Mouse (Mus musculus) cortical plate, adult 2 months (tissue): Measurements from ENCODE around the gene Kynu. TPM values are rescaled to one million over a fixed set of nuclear protein-coding genes. Genes with fewer than 3 reads are reported as not detected.

Experiments used
- H3K27ac ChIP-seq: fragments of 200-500 bp; 2 replicates; pipeline ENCODE4 v1.5.1; 2012; ENCODE audit warnings: low read length, control low read depth, inconsistent platforms; ENCODE audit not compliant: insufficient read depth
- H3K4me1 ChIP-seq: fragments of 200-500 bp; 2 replicates; pipeline ENCODE4 v1.6.1; 2011; ENCODE audit warnings: low read length; ENCODE audit not compliant: control insufficient read depth, insufficient read depth
- H3K4me3 ChIP-seq: fragments of 200-500 bp; 2 replicates; pipeline ENCODE4 v1.5.1; 2011; ENCODE audit warnings: mild to moderate bottlenecking, low read length, control low read depth; ENCODE audit not compliant: insufficient read depth
- CTCF ChIP-seq: fragments of 200-500 bp; IDR thresholded peaks from 2 replicates; pipeline ENCODE4 v1.5.1; 2011; ENCODE audit warnings: mild to moderate bottlenecking, control low read depth, low read length; ENCODE audit not compliant: insufficient read depth; ENCODE audit errors: extremely low read depth
- POLR2A ChIP-seq: fragments of 200-500 bp; IDR thresholded peaks from 2 replicates; pipeline ENCODE4 v1.6.1; 2011; ENCODE audit warnings: mild to moderate bottlenecking, low read length, control low read depth; ENCODE audit not compliant: insufficient read depth; ENCODE audit errors: extremely low read depth
- polyA plus RNA-seq: library from polyadenylated mRNA; depleted of rRNA; stranded (reverse); fragments of >200 nt; gene quantifications from 2 replicates; pipeline ENCODE4 v1.2.3, GENCODE M21; 2012; rRNA removed

Kynu gene
- polyA plus RNA-seq, result 0.04 and 0.23 TPM in 2 replicates

DNA sequence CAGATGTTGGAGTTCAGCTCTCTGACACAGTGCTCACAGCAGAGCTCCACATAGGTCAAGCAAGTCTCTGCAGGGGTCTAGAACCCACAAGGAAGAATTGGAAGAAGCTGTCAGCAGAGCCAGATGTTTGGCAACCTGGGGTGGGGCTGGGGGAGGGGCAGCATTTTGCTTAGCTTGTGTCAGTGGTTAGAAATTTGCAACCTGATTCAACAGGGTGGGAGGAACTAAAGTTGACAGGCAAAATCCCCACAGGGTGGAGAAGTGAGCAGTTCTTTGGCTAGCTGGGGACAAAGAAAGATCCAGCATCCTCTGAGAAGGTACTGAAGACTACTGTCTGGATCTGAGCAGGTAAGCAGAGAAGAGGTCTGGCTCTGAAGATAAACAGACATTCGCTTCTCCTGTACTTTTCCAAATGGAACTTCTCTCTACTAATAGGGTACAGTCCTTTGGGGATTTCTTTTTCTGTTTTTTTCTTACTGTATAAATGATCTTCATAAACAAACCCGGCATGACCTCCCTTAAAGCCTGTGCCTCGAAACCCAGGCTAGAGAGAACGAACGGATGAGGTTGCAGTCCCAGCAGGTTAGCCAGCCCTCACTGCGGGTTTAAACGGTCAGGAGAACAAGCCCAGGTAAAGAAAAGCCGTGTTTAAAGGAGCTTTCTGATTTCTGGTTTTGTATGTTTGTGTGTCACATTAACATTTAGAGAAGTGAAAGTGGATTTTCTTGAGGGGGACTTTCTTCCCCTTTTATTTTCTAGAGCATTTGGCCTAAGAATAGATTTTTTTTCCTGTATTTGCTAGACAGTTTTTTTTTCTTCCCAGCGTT is at the start of gene Kynu:
Gene Kynu, plus strand, starts transcription at position 268 of the 827 bp plus-strand sequence.
- no peaks in the 10 kb centered on the region for H3K4me1 ChIP-seq
- H3K4me3 ChIP-seq, result no peak within 1 kb of the TSS
- TF ChIP-seq POLR2A, result no peak
- no peak for TF ChIP-seq CTCF
- no peak within 1 kb of the TSS for H3K27ac ChIP-seq

GRCm38 (mm10) chr2:43506182-43506581 is 48.9 kb upstream of the Kynu start:
- H3K4me1 ChIP-seq, result no peaks in the 10 kb centered on the region
- no peak overlapping the region for H3K4me3 ChIP-seq
- TF ChIP-seq POLR2A (no peak), CTCF (no peak)
- no peak overlapping the region for H3K27ac ChIP-seq

DNA sequence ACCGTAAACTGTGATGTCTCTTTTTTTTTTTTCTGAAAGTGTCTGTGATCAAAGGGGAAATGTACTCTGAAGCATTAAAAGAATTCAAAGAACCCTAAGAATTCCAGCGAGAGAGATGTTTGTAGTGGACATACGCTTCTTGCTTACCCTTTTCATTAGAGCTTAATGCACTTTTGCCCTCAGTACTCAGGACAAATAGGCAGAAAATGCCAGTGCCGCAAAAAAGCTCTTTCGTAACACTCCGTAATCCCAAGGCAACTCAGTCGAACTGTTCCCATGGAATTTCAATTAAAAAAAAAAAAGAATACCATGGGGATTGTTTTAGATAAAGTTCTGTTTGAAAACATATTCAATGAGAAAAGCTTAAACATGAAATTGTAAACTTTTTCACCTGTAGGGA is 41.3 kb upstream of the Kynu start:
- no peak overlapping the region for H3K4me3 ChIP-seq
- no peak overlapping the region for H3K27ac ChIP-seq
- TF ChIP-seq POLR2A (no peak), CTCF (no peak)
- H3K4me1 ChIP-seq, result no peaks in the 10 kb centered on the region

GRCm38 (mm10) chr2:43534417-43534816 is 20.7 kb upstream of the Kynu start:
- Histone ChIP-seq H3K27ac (no peak overlapping the region), H3K4me1 (no peaks in the 10 kb centered on the region), H3K4me3 (no peak overlapping the region)
- TF ChIP-seq CTCF (no peak), POLR2A (no peak)

GRCm38 (mm10) chr2:43542615-43543014 is 12.5 kb upstream of the Kynu start:
- TF ChIP-seq POLR2A (no peak), CTCF (no peak)
- no peak overlapping the region for H3K4me3 ChIP-seq
- no peak overlapping the region for H3K27ac ChIP-seq
- H3K4me1 ChIP-seq, result no peaks in the 10 kb centered on the region

DNA sequence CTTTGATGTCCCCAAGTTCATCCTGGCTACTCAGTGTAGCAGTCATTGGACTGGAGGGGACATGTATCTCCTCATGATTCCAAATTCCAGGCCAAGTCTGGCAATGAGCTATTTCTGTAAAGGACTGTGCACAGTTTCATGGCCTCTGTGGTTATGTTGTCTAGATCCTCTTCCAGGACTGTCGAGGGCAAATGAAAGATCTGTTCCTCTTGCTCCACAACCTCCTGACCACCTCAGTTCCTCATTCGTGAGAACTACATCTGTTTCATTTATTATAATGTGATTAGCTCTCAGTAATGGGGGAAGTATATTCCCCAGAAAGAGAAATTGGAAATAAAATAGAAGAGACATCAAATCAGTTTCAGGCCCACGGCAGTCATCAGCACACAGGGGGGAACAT is 9.5 kb upstream of the Kynu start:
- TF ChIP-seq CTCF, result no peak
- no peak overlapping the region for H3K27ac ChIP-seq
- no peaks in the 10 kb centered on the region for H3K4me1 ChIP-seq
- no peak overlapping the region for H3K4me3 ChIP-seq

DNA sequence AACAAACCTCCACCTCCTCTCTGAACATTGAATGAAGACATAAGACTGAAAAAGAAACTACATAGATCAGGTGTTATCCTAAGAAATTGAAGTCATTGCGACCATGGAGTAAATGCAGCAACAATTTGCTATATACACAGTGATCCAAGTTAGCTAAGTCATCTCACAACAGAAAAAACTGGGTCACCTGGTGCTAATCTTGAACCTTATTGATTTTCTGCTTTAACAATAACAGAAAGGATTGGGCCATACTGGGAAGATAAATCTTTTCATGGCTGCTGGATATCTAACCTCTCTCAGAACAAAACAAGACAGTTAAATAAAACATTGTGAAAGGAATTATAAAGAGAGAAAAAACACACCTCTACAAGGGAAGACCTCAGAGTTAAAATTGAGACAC is 8.7 kb upstream of the Kynu start:
- H3K4me3 ChIP-seq, result no peak overlapping the region
- no peak overlapping the region for H3K27ac ChIP-seq
- TF ChIP-seq CTCF (no peak), POLR2A (no peak)
- no peaks in the 10 kb centered on the region for H3K4me1 ChIP-seq

GRCm38 (mm10) chr2:43554216-43554615 is 913 bp upstream of the Kynu start:
- Histone ChIP-seq H3K27ac (no peak overlapping the region), H3K4me3 (no peak overlapping the region), H3K4me1 (no peaks in the 10 kb centered on the region)
- TF ChIP-seq POLR2A (no peak), CTCF (no peak)

- TF ChIP-seq POLR2A, result no peak
- TF ChIP-seq CTCF, result no peak
- H3K4me3 ChIP-seq, result no peak overlapping the region
- H3K4me1 ChIP-seq, result no peaks in the 10 kb centered on the region
- no peak overlapping the region for H3K27ac ChIP-seq
Measured at GRCm38 (mm10) chr2:43555889-43556285, 758 bp downstream of the Kynu start.

DNA sequence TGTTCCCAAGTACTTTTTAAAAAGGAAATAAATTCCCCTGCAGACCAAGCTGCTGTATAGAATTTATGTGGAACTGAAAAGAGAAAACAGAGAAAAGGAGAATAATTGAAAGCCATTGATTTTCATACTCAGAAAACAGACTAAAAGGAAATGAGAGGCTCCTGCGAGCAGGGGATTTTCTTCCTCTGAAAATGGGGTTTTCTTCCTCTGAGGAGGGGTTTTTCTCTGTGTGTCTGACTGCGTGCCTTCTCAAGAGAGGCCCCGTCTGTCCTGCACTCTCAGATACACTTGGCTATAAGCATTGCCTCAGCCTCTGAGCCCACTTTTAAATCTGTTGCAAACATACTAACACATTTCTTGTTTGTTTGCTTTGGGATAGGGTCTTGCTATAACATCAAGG is 1.9 kb downstream of the Kynu start:
- H3K4me1 ChIP-seq, result no peaks in the 10 kb centered on the region
- no peak overlapping the region for H3K27ac ChIP-seq
- TF ChIP-seq POLR2A, result no peak
- no peak for TF ChIP-seq CTCF
- no peak overlapping the region for H3K4me3 ChIP-seq

DNA sequence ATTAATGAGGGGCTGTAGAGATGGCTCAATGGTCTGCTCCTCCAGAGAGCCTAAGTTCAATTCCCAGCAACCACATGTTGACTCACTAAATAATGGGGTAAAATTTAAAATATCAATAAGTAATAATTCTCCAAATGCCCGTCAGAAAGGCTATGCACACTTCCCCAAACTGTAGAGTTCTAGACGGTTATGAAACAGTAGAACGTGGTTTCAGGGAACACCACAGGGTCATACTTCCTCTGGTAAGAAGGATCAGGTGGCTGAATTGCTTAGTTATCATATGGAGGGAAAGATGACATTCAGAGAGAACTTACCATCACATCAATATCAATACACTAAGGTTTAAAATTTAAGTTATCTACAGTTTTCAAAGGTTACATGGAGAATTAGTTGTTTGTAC is 6.1 kb downstream of the Kynu start:
- no peak overlapping the region for H3K4me3 ChIP-seq
- no peak overlapping the region for H3K27ac ChIP-seq
- H3K4me1 ChIP-seq, result no peaks in the 10 kb centered on the region
- TF ChIP-seq POLR2A (no peak), CTCF (no peak)
